Mouse (Mus musculus) monocyte, adult 2 months (primary cell): ENCODE results near the gene Gm3448.
"Not testable (repeated sequence)": the region's sequence is repeated elsewhere in the genome, so short reads cannot be mapped to it uniquely, and the experiment has no call there.

ENCODE experiments used
- DNase-seq, 2 experiments: peaks; one replicate each; pipeline ENCODE4 v3.0.0; 2022; ENCODE audit warnings: low spot score in 2 of 2, low read depth in 1 of 2

Gm3448 gene

GRCm38 (mm10) chr17:14960951-14961556, 80.3 kb downstream of the Gm3448 start, which contains the start of gene Phf10:
Gene Phf10, minus strand, starts transcription at chr17:14961273.
- DNase-seq, result not testable (repeated sequence)

- no peak for DNase-seq
These were observed 80.8 kb downstream of the Gm3448 start for GRCm38 (mm10) chr17:14960520-14960919.

- DNase-seq, result no peak
These were observed 81.4 kb downstream of the Gm3448 start for GRCm38 (mm10) chr17:14959979-14960378.

GRCm38 (mm10) chr17:14958686-14959327, 82.5 kb downstream of the Gm3448 start:
- no peak for DNase-seq

- peak in 1 of 2 experiments; percentile 23 for DNase-seq
These were observed 87.9 kb downstream of the Gm3448 start for GRCm38 (mm10) chr17:14953452-14953851.

GRCm38 (mm10) chr17:14949161-14949827, 92.0 kb downstream of the Gm3448 start:
- no peak for DNase-seq
